Comparison of ENCODE assay signal across 29 mouse cellular contexts in genomic region chr17:25577263-25577662, GRCm38 (mm10). TPM values are rescaled to one million over a fixed set of nuclear protein-coding genes. Genes with fewer than 3 reads are reported as not detected.
DNase-seq lines count a peak whose midpoint lies in the region; ATAC-seq and TF ChIP-seq lines count a peak whose summit lies in the region.
"Had no signal": no experiment of that assay in that cellular context is flagged by ENCODE, and none has a peak within 500 bp of the region (broad histone marks: within the 10 kb centered on the region; RNA-seq: fewer than 3 reads in every experiment).

No protein-coding gene starts in this region.

- DNase-seq in layer of hippocampus, adult 11-12 months (ENCODE audit: low spot score): peak; percentile 56
- no peak for DNase-seq in layer of hippocampus, adult 18-20 months (ENCODE audit: low spot score in 2 of 2)
- no peak for DNase-seq in lung, adult 2 months
- no peak for DNase-seq in heart, embryonic 10.5 days (ENCODE audit: low spot score)
- DNase-seq: adrenal gland, postnatal 25 days; cerebellum, adult 9-10 months; cerebellum, postnatal 36 days; embryo, embryonic 11 days; gastrocnemius, adult 2 months; gastrocnemius, postnatal 36 days; heart, adult 2 months; heart, postnatal 14 days; kidney, postnatal 14 days; liver, postnatal 0 days; lung, postnatal 10 days had no signal

- H3K27me3 ChIP-seq in lung, embryonic 16.5 days (ENCODE audit: control insufficient read depth, insufficient read depth, low read depth, low read length): no peaks in the 10 kb centered on the region
- peaks cover 27% of the 10 kb centered on the region for H3K27me3 ChIP-seq in limb, embryonic 13.5 days
- H3K27me3 ChIP-seq in heart, embryonic 10.5 days (ENCODE audit: insufficient read depth, poor library complexity, severe bottlenecking): peaks cover 31% of the 10 kb centered on the region
- H3K27me3 ChIP-seq: forebrain, embryonic 15.5 days; stomach, embryonic 15.5 days had no signal

- H3K27ac ChIP-seq in lung, embryonic 16.5 days (ENCODE audit: low read length): no peak overlapping the region
- peak overlapping the region; percentile 76 for H3K27ac ChIP-seq in cortical plate, adult 2 months (ENCODE audit: insufficient read depth, low read length)
- H3K27ac ChIP-seq in limb, embryonic 13.5 days: no peak overlapping the region
- no peak overlapping the region for H3K27ac ChIP-seq in heart, embryonic 10.5 days
- H3K27ac ChIP-seq: embryonic facial prominence, embryonic 13.5 days; forebrain, embryonic 10.5 days; forebrain, embryonic 15.5 days; gastrocnemius, adult 2 months; heart, adult 2 months; liver, embryonic 12.5 days; macrophage; midbrain, embryonic 15.5 days; stomach, embryonic 15.5 days had no signal

- ATAC-seq in lung, embryonic 16.5 days (ENCODE audit: low read depth): no peak
- no peak for ATAC-seq in limb, embryonic 13.5 days (ENCODE audit: low FRiP score, low read depth)
- ATAC-seq in CD4-positive, CD25-positive, alpha-beta regulatory T cell, adult 4 months: no peak
- ATAC-seq: forebrain, embryonic 15.5 days; intestine, postnatal 0 days; liver, embryonic 12.5 days; liver, postnatal 0 days; midbrain, embryonic 15.5 days had no signal

- WGBS in lung, embryonic 16.5 days: 56% methylated on average over 6 of the region's 6 CpGs
- WGBS in lung, adult 2 months: 64% methylated on average over 6 of the region's 6 CpGs
- WGBS in limb, embryonic 13.5 days: 61% methylated on average over 6 of the region's 6 CpGs
- WGBS in heart, embryonic 10.5 days: 65% methylated on average over 6 of the region's 6 CpGs

- no peak overlapping the region for H3K4me3 ChIP-seq in lung, embryonic 16.5 days (ENCODE audit: low read length)
- H3K4me3 ChIP-seq in lung, adult 2 months (replicated peaks; ENCODE audit: extremely low read depth, low read depth, low read length): no peak overlapping the region
- no peak overlapping the region for H3K4me3 ChIP-seq in cortical plate, adult 2 months (ENCODE audit: insufficient read depth, low read length)
- H3K4me3 ChIP-seq in limb, embryonic 13.5 days: no peak overlapping the region
- H3K4me3 ChIP-seq in heart, embryonic 10.5 days: no peak overlapping the region
- H3K4me3 ChIP-seq: embryonic facial prominence, embryonic 13.5 days; forebrain, embryonic 10.5 days; forebrain, embryonic 15.5 days; gastrocnemius, adult 2 months; heart, adult 2 months; liver, embryonic 12.5 days; midbrain, embryonic 15.5 days; stomach, embryonic 15.5 days had no signal

- no peak for TF ChIP-seq POLR2A in lung, adult 2 months (IDR thresholded peaks at IDR 0.05; ENCODE audit: borderline replicate concordance, extremely low read depth, low read depth, low read length)
- TF ChIP-seq POLR2A in cortical plate, adult 2 months (IDR thresholded peaks at IDR 0.05; ENCODE audit: extremely low read depth, insufficient read depth, low read length): no peak

- TF ChIP-seq CTCF in lung, adult 2 months (IDR thresholded peaks at IDR 0.05; ENCODE audit: insufficient read depth, low read length): no peak
- no peak for TF ChIP-seq CTCF in cortical plate, adult 2 months (IDR thresholded peaks at IDR 0.05; ENCODE audit: extremely low read depth, insufficient read depth, low read length)

- H3K9me3 ChIP-seq in lung, embryonic 16.5 days (ENCODE audit: control insufficient read depth, low read length): no peaks in the 10 kb centered on the region
- no peaks in the 10 kb centered on the region for H3K9me3 ChIP-seq in limb, embryonic 13.5 days
- no peaks in the 10 kb centered on the region for H3K9me3 ChIP-seq in heart, embryonic 10.5 days
- H3K9me3 ChIP-seq: embryonic facial prominence, embryonic 13.5 days; forebrain, embryonic 10.5 days; forebrain, embryonic 15.5 days; liver, embryonic 12.5 days; midbrain, embryonic 15.5 days; stomach, embryonic 15.5 days had no signal

- no peak overlapping the region for H3K4me2 ChIP-seq in lung, embryonic 16.5 days (ENCODE audit: low read depth, low read length)
- no peak overlapping the region for H3K4me2 ChIP-seq in limb, embryonic 13.5 days (replicated peaks)
- H3K4me2 ChIP-seq: embryonic facial prominence, embryonic 13.5 days; forebrain, embryonic 15.5 days; liver, embryonic 12.5 days; midbrain, embryonic 15.5 days; stomach, embryonic 15.5 days had no signal

- peaks cover 15% of the 10 kb centered on the region for H3K4me1 ChIP-seq in lung, embryonic 16.5 days (replicated peaks; ENCODE audit: control insufficient read depth, insufficient read depth, low read length)
- H3K4me1 ChIP-seq in lung, adult 2 months (ENCODE audit: control insufficient read depth, insufficient read depth, low read length): peaks cover 4% of the 10 kb centered on the region; the same call in 1 of the 2 replicates
- H3K4me1 ChIP-seq in cortical plate, adult 2 months (ENCODE audit: control insufficient read depth, insufficient read depth, low read length): peaks cover 2% of the 10 kb centered on the region; the same call in 1 of the 2 replicates
- H3K4me1 ChIP-seq in limb, embryonic 13.5 days: peaks cover 29% of the 10 kb centered on the region
- peaks cover 43% of the 10 kb centered on the region for H3K4me1 ChIP-seq in heart, embryonic 10.5 days

- 0 out of 2 replicates have a peak overlapping the region, but pooled peaks have one; percentile 22 for H3K9ac ChIP-seq in lung, embryonic 16.5 days (ENCODE audit: low read length)
- 0 out of 2 replicates have a peak overlapping the region, but pooled peaks have one; percentile 4 for H3K9ac ChIP-seq in limb, embryonic 13.5 days
- H3K9ac ChIP-seq: embryonic facial prominence, embryonic 13.5 days; forebrain, embryonic 15.5 days; liver, embryonic 12.5 days; liver, postnatal 0 days; midbrain, embryonic 15.5 days; stomach, embryonic 15.5 days had no signal

- H3K36me3 ChIP-seq in lung, embryonic 16.5 days (ENCODE audit: control insufficient read depth, insufficient read depth, low read length): no peaks in the 10 kb centered on the region
- H3K36me3 ChIP-seq in limb, embryonic 13.5 days: no peaks in the 10 kb centered on the region
- H3K36me3 ChIP-seq in heart, embryonic 10.5 days: peaks cover 4% of the 10 kb centered on the region; the same call in 1 of the 2 replicates
- H3K36me3 ChIP-seq: embryonic facial prominence, embryonic 13.5 days; forebrain, embryonic 15.5 days; liver, embryonic 12.5 days; midbrain, embryonic 15.5 days; stomach, embryonic 15.5 days had no signal

RNA-seq across cellular contexts. Expression of gene Lmf1, which starts 1.6 kb away (rescaled TPM):
- total RNA-seq in layer of hippocampus, adult 18-20 months (2021): 10 to 100 TPM; 24.9 to 25.6 TPM
- 26.9 TPM in 2 replicates for polyA plus RNA-seq in lung, embryonic 16.5 days (2015; fragmentation: Nextera tagmentation; extraction: Ambion mirVana)
- 15.8 and 22.4 TPM in 2 replicates for polyA plus RNA-seq in lung, adult 2 months (2012; rRNA removed)
- 17.2 and 17.9 TPM in 2 replicates for polyA plus RNA-seq in cortical plate, adult 2 months (2012; rRNA removed)
- 31.2 and 33.2 TPM in 2 replicates for polyA plus RNA-seq in limb, embryonic 13.5 days (2015; fragmentation: Nextera tagmentation; extraction: Ambion mirVana)
- polyA plus RNA-seq in CD4-positive, CD25-positive, alpha-beta regulatory T cell, adult 4 months (2017; shearing (Covaris generic)): 10 to 100 TPM; 22.0 to 26.0 TPM
- 36.8 and 43.1 TPM in 2 replicates for polyA plus RNA-seq in heart, embryonic 10.5 days (2016; fragmentation: Nextera tagmentation; extraction: Ambion mirVana)

RNA-seq across cellular contexts. Expression of gene Sox8, which starts 6.8 kb away (rescaled TPM):
- total RNA-seq in layer of hippocampus, adult 18-20 months (2021): 10 to 100 TPM; 55.6 to 60.1 TPM
- polyA plus RNA-seq in lung, embryonic 16.5 days (2015; fragmentation: Nextera tagmentation; extraction: Ambion mirVana): 0.50 and 0.52 TPM in 2 replicates
- polyA plus RNA-seq in lung, adult 2 months (2012; rRNA removed): 0.49 and 0.62 TPM in 2 replicates
- polyA plus RNA-seq in cortical plate, adult 2 months (2012; rRNA removed): 42.5 and 51.6 TPM in 2 replicates
- 15.0 and 16.5 TPM in 2 replicates for polyA plus RNA-seq in limb, embryonic 13.5 days (2015; fragmentation: Nextera tagmentation; extraction: Ambion mirVana)
- not detected for polyA plus RNA-seq in CD4-positive, CD25-positive, alpha-beta regulatory T cell, adult 4 months (2017; shearing (Covaris generic))
- polyA plus RNA-seq in heart, embryonic 10.5 days (2016; fragmentation: Nextera tagmentation; extraction: Ambion mirVana): 2.0 and 3.6 TPM in 2 replicates
- total RNA-seq: megakaryocyte-erythroid progenitor cell, adult 5-6 weeks; neutrophil, adult 5-6 weeks had no signal
- polyA plus RNA-seq: liver, postnatal 0 days; macrophage had no signal
